Mouse (Mus musculus) myocyte (in vitro differentiated cells): Measurements from ENCODE around the gene Xrcc3.

Experiments
- CEBPB ChIP-seq: IDR thresholded peaks from 2 replicates; pipeline ENCODE4 v1.6.1; 2011; ENCODE audit warnings: mild to moderate bottlenecking, moderate library complexity; ENCODE audit not compliant: poor library complexity, insufficient read depth, severe bottlenecking
- E2F4 ChIP-seq: IDR thresholded peaks from one replicate; pipeline ENCODE4 v1.6.1; 2011; ENCODE audit warnings: mild to moderate bottlenecking, control low read depth, moderate library complexity; ENCODE audit not compliant: insufficient read depth
- MAX ChIP-seq: IDR thresholded peaks from one replicate; pipeline ENCODE4 v1.6.1; 2011; ENCODE audit warnings: low read depth, mild to moderate bottlenecking, control low read depth
- MYOD1 ChIP-seq, 3 experiments: IDR thresholded peaks; one replicate each; pipeline ENCODE4 v1.6.1; 2011; ENCODE audit warnings: control low read depth in 2 of 3, low read depth in 2 of 3, mild to moderate bottlenecking in 2 of 3, moderate library complexity in 1 of 3; ENCODE audit not compliant: insufficient read length in 2 of 3, control insufficient read depth in 1 of 3
- MYOG ChIP-seq, 3 experiments: IDR thresholded peaks; one replicate each; pipeline ENCODE4 v1.6.1; 2011; ENCODE audit warnings: control low read depth in 2 of 3, low read depth in 2 of 3, mild to moderate bottlenecking in 2 of 3; ENCODE audit not compliant: insufficient read length in 2 of 3, control insufficient read depth in 1 of 3, insufficient read depth in 1 of 3
- POLR2A ChIP-seq: IDR thresholded peaks from one replicate; pipeline ENCODE4 v1.6.1; 2011; ENCODE audit warnings: low read depth, mild to moderate bottlenecking, control low read depth, moderate library complexity; ENCODE audit not compliant: insufficient read length
- TCF12 ChIP-seq: IDR thresholded peaks from one replicate; pipeline ENCODE4 v1.6.1; 2011; ENCODE audit warnings: mild to moderate bottlenecking, control low read depth; ENCODE audit not compliant: poor library complexity, insufficient read depth, severe bottlenecking
- TCF3 ChIP-seq: IDR thresholded peaks from one replicate; pipeline ENCODE4 v1.6.1; 2011; ENCODE audit warnings: low read depth, control low read depth; ENCODE audit not compliant: insufficient read length
- USF1 ChIP-seq: IDR thresholded peaks from one replicate; pipeline ENCODE4 v1.6.1; 2011; ENCODE audit warnings: low read depth, mild to moderate bottlenecking, control low read depth, moderate library complexity

- TF ChIP-seq POLR2A (no peak), TCF12 (no peak), USF1 (no peak), MAX (no peak), CEBPB (no peak), E2F4 (no peak), TCF3 (no peak), MYOG (IDR thresholded peaks at IDR 0.05; ENCODE audit: control insufficient read depth in 1 of 3, insufficient read depth in 1 of 3, insufficient read length in 2 of 3, low read depth in 2 of 3) (no peak), MYOD1 (IDR thresholded peaks at IDR 0.05; ENCODE audit: control insufficient read depth in 1 of 3, insufficient read length in 2 of 3, low read depth in 2 of 3) (no peak)
Observed at GRCm38 (mm10) chr12:111754710-111755109, 59.0 kb downstream of the Xrcc3 start.
